Mouse (Mus musculus): ENCODE results near the gene Cnnm2. TPM values are rescaled to one million over a fixed set of nuclear protein-coding genes. Genes with fewer than 3 reads are reported as not detected.

The Cnnm2 gene
- polyA plus RNA-seq, 1 experiment from 2014 or later, result 3.0 TPM

DNA sequence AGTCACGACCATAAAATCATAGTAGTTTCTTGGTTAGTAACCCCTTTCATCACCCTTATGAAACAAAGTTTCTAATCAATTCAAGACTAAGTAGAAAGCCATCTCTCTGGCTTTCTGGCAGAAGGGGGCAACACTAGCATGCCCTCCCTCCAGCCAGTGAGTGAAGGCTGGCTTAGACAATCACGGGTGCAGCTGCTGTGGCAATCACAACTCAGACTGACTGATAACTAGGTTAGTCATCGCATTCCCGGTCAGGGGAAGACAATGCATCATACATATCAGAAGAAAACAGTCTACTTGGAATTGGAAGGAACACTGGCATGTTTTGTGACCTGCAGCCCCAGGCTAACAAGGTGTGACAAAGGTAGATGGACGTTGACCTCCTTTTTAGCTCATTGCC lies 138.5 kb downstream of the Cnnm2 start:
- no peaks in the 10 kb centered on the region for H3K4me1 ChIP-seq
- 87% methylated on average over 5 of the region's 5 CpGs for WGBS
- H3K36me3 ChIP-seq (ENCODE audit: poor library complexity, severe bottlenecking), result peaks cover 16% of the 10 kb centered on the region
- ATAC-seq, result no peak
- no peaks in the 10 kb centered on the region for H3K9me3 ChIP-seq (replicated peaks)
- H3K27me3 ChIP-seq, result no peaks in the 10 kb centered on the region
- no peak overlapping the region for H3K27ac ChIP-seq
- H3K4me3 ChIP-seq, result no peak overlapping the region
- H3K4me2 ChIP-seq, result no peak overlapping the region
- no peak overlapping the region for H3K9ac ChIP-seq

DNA sequence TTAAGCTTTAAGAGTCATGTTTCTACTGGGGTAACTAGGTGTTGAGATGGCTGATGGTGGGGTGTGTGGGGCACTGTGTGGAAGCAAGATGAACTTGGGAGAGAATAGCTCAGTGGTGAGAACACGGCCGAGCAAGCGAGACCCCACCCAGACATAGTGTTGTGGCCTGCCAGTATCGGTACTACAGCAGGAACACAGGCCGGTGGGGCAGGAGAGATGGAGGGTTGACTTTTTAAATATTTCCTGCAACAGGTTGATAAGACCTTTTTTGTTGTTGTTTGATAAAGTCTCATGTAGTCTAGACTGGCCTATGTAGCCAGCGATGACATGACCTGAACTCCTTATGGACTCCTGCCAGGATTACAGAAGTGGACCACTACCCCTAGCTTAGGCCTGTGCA lies 139.4 kb downstream of the Cnnm2 start:
- H3K4me3 ChIP-seq, result no peak overlapping the region
- no peak overlapping the region for H3K9ac ChIP-seq
- no peaks in the 10 kb centered on the region for H3K27me3 ChIP-seq
- peaks cover 16% of the 10 kb centered on the region for H3K36me3 ChIP-seq (ENCODE audit: poor library complexity, severe bottlenecking)
- no peak overlapping the region for H3K27ac ChIP-seq
- H3K4me2 ChIP-seq, result no peak overlapping the region
- ATAC-seq, result no peak
- 93% methylated on average over 6 of the region's 6 CpGs for WGBS
- H3K4me1 ChIP-seq, result no peaks in the 10 kb centered on the region
- no peaks in the 10 kb centered on the region for H3K9me3 ChIP-seq (replicated peaks)

DNA sequence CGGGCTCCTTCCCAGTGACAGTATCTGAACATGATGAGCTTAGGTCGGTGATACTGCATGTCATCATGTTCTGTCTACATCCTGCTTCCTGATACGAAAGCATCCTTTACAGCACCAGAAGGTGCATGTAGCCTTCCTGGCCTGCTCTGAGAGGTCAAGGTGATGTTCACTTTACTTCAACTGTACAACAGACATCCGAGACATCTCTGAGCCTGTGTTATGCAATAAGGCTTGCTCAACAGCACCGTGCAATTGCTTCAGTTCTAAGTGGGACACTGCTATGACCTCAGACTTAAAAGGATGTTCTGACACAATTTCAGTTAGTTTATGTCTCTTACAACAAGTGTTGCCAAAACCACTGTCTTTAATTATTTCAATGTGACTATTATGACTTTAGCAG lies 139.9 kb downstream of the Cnnm2 start:
- no peak for ATAC-seq
- H3K27me3 ChIP-seq, result no peaks in the 10 kb centered on the region
- peaks cover 16% of the 10 kb centered on the region for H3K36me3 ChIP-seq (ENCODE audit: poor library complexity, severe bottlenecking)
- no peak overlapping the region for H3K9ac ChIP-seq
- H3K4me3 ChIP-seq, result no peak overlapping the region
- no peak overlapping the region for H3K4me2 ChIP-seq
- 91% methylated on average over 5 of the region's 5 CpGs for WGBS
- no peaks in the 10 kb centered on the region for H3K4me1 ChIP-seq
- H3K27ac ChIP-seq, result no peak overlapping the region
- no peaks in the 10 kb centered on the region for H3K9me3 ChIP-seq (replicated peaks)

DNA sequence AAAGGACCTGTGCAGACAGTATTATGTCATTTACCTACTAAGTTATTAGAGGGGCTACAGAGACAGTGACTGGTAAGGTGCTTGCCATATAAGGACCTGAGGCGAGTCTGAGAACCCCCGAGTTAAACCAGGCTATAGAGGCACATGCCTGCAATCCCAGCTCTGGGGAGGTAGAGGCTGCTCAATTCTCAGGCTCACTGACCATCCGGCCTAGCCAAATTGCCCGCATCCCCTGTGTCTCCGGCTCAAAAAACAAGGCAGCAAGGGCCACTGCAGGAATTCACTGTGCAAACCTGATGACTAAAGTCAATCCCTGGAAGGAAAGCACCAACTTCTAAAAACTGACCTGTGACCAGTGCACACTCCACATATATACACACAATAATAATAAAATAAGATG lies 142.0 kb downstream of the Cnnm2 start:
- Histone ChIP-seq H3K4me1 (no peaks in the 10 kb centered on the region), H3K4me3 (no peak overlapping the region), H3K9ac (no peak overlapping the region), H3K9me3 (replicated peaks) (no peaks in the 10 kb centered on the region), H3K4me2 (no peak overlapping the region), H3K27me3 (no peaks in the 10 kb centered on the region), H3K27ac (no peak overlapping the region), H3K36me3 (ENCODE audit: poor library complexity, severe bottlenecking) (peaks cover 3% of the 10 kb centered on the region; the same call in 1 of the 2 replicates)
- ATAC-seq, result no peak
- WGBS, result 94% methylated on average over 5 of the region's 5 CpGs

DNA sequence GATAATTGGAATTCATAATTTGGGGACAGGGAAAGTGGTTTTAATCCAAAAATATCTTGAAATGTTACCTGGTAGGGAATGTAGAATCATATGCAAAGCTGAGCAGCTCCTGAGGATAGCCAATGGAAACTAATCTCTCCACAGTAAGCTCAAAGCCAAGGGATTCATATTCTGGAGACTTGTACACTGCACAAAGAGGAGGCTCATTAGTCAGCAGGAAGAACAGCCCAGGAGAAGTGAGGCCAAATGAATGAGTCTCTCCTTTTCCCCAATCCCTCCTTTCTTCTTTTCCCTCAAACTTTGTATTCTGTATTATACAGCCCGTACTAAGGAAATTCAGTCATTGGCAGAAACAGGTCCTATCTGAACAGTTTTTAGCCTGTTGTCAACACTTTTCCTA lies 143.5 kb downstream of the Cnnm2 start:
- Histone ChIP-seq H3K27ac (no peak overlapping the region), H3K9ac (no peak overlapping the region), H3K27me3 (no peaks in the 10 kb centered on the region), H3K4me1 (peaks cover 14% of the 10 kb centered on the region), H3K4me2 (no peak overlapping the region), H3K4me3 (no peak overlapping the region), H3K36me3 (ENCODE audit: poor library complexity, severe bottlenecking) (no peaks in the 10 kb centered on the region), H3K9me3 (replicated peaks) (no peaks in the 10 kb centered on the region)
- no peak for ATAC-seq
- 68% methylated on average over 1 of the region's 1 CpGs for WGBS

DNA sequence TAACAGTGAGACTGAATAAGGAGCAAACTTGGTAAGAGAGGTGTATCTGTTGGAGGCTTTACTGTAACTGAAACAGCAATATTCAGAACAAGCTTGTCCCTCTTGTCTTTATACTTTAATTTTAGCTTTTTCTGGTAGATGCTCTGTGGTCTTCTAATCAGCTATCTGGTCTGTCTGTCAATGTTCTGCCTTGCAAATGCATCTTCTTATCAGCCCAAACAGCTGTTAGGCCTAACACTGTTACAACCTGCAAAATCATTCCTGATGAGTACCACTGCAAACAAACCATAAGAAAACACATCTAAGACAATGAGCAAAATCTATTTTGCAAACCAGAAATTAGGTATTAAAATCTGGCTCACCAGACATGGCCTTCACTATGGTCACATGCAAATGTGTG lies 144.0 kb downstream of the Cnnm2 start:
- H3K9me3 ChIP-seq (replicated peaks), result no peaks in the 10 kb centered on the region
- no peak overlapping the region for H3K4me3 ChIP-seq
- no peak overlapping the region for H3K9ac ChIP-seq
- no peaks in the 10 kb centered on the region for H3K27me3 ChIP-seq
- H3K4me2 ChIP-seq, result no peak overlapping the region
- no peak overlapping the region for H3K27ac ChIP-seq
- H3K4me1 ChIP-seq, result peaks cover 14% of the 10 kb centered on the region
- no peak for ATAC-seq
- no peaks in the 10 kb centered on the region for H3K36me3 ChIP-seq (ENCODE audit: poor library complexity, severe bottlenecking)

DNA sequence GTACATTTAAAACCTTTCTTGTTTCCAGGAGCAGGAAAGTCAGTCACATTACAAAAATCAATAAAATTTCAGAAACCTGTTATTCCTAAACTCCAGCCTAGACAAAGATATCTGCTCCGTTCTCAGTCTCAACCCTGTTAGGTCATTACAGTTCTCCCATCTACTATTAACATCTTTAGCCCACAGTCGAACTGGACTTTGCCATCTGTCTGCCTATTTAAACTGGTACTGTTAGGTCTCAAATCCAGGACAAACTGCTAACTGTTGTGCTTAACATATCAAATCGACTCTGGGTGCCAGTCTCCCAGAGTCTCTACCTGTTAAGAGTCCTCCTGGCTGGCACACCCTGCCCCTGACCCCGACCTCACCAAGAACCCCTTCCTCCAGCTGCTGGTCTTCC lies 144.6 kb downstream of the Cnnm2 start:
- H3K9me3 ChIP-seq (replicated peaks), result no peaks in the 10 kb centered on the region
- H3K36me3 ChIP-seq (ENCODE audit: poor library complexity, severe bottlenecking), result no peaks in the 10 kb centered on the region
- H3K27me3 ChIP-seq, result no peaks in the 10 kb centered on the region
- no peak overlapping the region for H3K9ac ChIP-seq
- ATAC-seq, result no peak
- 86% methylated on average over 4 of the region's 4 CpGs for WGBS
- no peak overlapping the region for H3K27ac ChIP-seq
- no peak overlapping the region for H3K4me3 ChIP-seq
- H3K4me2 ChIP-seq, result no peak overlapping the region
- H3K4me1 ChIP-seq, result peaks cover 14% of the 10 kb centered on the region

DNA sequence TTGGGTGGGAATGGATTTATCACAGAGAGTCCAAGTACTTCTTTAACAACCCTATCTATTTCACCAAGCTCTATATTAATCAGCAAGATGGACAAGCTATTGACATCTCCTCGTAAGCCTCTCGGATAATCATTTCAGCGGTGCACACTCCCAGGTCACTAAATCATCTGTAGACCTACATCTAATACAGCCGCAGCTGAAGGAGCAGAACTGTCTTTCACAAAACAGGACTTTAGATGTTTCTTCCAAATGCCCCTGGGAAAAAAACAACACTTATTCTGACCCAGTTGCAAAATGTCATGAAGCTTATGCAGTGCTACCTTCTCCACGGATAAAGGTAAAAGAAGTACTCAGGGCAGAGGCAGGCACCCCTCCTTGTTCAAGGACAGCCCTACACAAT lies 146.8 kb downstream of the Cnnm2 start:
- H3K9ac ChIP-seq, result no peak overlapping the region
- no peak overlapping the region for H3K27ac ChIP-seq
- ATAC-seq, result no peak
- no peaks in the 10 kb centered on the region for H3K27me3 ChIP-seq
- H3K4me3 ChIP-seq, result no peak overlapping the region
- peaks cover 4% of the 10 kb centered on the region; the same call in 1 of the 2 replicates for H3K36me3 ChIP-seq (ENCODE audit: poor library complexity, severe bottlenecking)
- H3K4me1 ChIP-seq, result peaks cover 14% of the 10 kb centered on the region
- H3K9me3 ChIP-seq (replicated peaks), result no peaks in the 10 kb centered on the region
- WGBS, result 67% methylated on average over 5 of the region's 5 CpGs
- no peak overlapping the region for H3K4me2 ChIP-seq

DNA sequence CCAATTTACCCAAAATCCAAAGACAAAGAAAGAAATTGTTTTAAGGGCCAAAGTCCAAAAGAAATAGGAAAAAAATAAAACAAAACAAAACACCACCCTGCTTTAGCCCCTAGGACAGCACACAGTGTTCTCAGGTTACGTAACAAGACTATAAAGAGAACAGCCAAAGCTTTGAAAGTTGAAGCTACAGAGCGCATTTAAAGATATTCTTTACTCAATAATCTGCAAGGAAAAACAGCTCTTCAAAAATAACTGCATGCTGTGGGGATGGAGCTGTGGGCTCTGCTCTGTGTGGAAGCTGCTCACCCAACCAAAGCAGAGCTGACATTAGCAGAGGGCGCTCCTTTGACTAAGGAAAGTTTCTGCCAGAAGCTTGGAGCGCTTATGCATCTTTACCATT lies 147.6 kb downstream of the Cnnm2 start:
- 29% methylated on average over 4 of the region's 4 CpGs for WGBS
- Histone ChIP-seq H3K4me2 (no peak overlapping the region), H3K9ac (no peak overlapping the region), H3K4me1 (peaks cover 14% of the 10 kb centered on the region), H3K36me3 (ENCODE audit: poor library complexity, severe bottlenecking) (peaks cover 4% of the 10 kb centered on the region; the same call in 1 of the 2 replicates), H3K27ac (no peak overlapping the region), H3K9me3 (replicated peaks) (no peaks in the 10 kb centered on the region), H3K4me3 (no peak overlapping the region), H3K27me3 (no peaks in the 10 kb centered on the region)
- ATAC-seq, result no peak

DNA sequence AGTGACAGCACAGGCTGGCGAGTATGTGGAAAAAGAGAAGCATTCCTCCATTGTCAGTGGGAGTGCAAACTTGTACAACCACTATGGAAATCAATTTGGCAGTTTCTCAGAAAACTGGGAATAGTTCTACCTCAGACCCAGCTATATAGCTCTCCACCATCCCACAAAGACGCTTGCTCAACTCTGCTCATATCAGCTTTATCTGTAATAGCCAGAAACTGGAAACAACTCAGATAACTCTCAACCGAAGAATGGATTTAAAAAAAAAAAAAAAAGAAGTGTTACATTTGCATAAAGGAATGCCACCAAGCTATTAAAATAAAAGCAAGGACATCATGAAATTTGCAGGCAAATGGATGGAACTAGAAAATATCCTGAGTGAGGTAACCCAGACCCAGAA lies 150.1 kb downstream of the Cnnm2 start:
- no peaks in the 10 kb centered on the region for H3K27me3 ChIP-seq
- H3K9me3 ChIP-seq (replicated peaks), result no peaks in the 10 kb centered on the region
- no peak overlapping the region for H3K4me3 ChIP-seq
- ATAC-seq, result no peak
- no peak overlapping the region for H3K27ac ChIP-seq
- peaks cover 14% of the 10 kb centered on the region for H3K4me1 ChIP-seq
- no peak overlapping the region for H3K9ac ChIP-seq
- H3K36me3 ChIP-seq (ENCODE audit: poor library complexity, severe bottlenecking), result peaks cover 4% of the 10 kb centered on the region; the same call in 1 of the 2 replicates
- WGBS, result 92% methylated on average over 3 of the region's 3 CpGs
- H3K4me2 ChIP-seq, result no peak overlapping the region

DNA sequence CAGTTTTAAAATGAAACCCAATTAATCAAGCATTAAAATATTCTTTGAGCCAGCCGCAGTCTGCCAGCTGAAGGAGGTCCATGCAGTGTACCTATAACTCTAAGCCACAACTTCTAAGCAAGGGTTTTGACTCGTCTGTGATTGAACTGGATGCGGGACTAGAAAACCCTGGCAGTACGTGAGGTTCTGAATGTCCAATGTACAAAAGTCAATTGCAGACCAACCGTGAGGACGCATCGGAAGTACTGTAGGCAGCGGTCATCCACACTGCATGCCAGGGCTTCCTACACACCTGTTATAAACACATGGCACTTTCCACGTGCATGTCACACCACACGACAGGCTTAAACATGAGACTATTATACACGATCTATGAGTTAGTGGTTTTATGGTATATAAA lies 152.2 kb downstream of the Cnnm2 start:
- H3K36me3 ChIP-seq (ENCODE audit: poor library complexity, severe bottlenecking), result peaks cover 4% of the 10 kb centered on the region; the same call in 1 of the 2 replicates
- peaks cover 12% of the 10 kb centered on the region for H3K4me1 ChIP-seq
- H3K27ac ChIP-seq, result no peak overlapping the region
- no peak overlapping the region for H3K9ac ChIP-seq
- ATAC-seq, result no peak
- H3K4me2 ChIP-seq, result no peak overlapping the region
- no peaks in the 10 kb centered on the region for H3K27me3 ChIP-seq
- H3K9me3 ChIP-seq (replicated peaks), result no peaks in the 10 kb centered on the region
- 94% methylated on average over 11 of the region's 11 CpGs for WGBS
- no peak overlapping the region for H3K4me3 ChIP-seq

DNA sequence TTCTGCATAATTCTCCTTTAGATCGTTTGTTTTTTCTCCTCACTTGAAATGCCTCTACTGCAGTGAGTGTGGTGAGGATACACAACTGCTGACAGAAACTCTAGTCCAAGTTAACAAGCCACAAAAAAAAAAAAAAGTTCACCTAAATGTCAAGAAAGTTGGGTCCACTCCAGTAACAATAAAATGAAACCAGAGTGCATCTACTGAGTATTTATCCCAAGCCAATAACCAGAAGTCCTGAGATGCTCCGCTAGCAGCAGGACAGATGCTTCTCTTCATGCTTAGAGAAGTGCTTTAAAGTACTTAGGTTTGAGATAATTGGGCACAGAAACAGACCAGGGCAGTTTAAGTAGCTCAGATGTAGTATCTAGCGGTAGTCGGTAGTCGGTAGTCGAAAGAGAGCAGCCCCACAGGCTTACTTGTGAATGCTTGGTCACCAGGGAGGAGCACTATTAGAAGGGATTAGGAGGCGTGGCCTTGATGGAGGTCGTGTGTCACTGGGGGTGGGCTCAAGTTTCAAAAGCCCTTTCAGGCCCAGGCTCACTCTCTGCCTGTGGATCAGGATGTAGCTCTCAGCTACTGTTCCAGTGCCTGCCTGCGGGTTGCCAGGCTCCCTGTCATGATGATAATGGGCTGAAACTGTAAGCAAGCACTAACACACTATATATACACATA lies 154.1 kb downstream of the Cnnm2 start:
- Histone ChIP-seq H3K9ac (no peak overlapping the region), H3K4me2 (no peak overlapping the region), H3K27me3 (no peaks in the 10 kb centered on the region), H3K36me3 (ENCODE audit: poor library complexity, severe bottlenecking) (peaks cover 4% of the 10 kb centered on the region; the same call in 1 of the 2 replicates), H3K9me3 (replicated peaks) (no peaks in the 10 kb centered on the region), H3K27ac (no peak overlapping the region), H3K4me1 (no peaks in the 10 kb centered on the region), H3K4me3 (no peak overlapping the region)
- 47% methylated on average over 9 of the region's 9 CpGs for WGBS
- ATAC-seq, result no peak

DNA sequence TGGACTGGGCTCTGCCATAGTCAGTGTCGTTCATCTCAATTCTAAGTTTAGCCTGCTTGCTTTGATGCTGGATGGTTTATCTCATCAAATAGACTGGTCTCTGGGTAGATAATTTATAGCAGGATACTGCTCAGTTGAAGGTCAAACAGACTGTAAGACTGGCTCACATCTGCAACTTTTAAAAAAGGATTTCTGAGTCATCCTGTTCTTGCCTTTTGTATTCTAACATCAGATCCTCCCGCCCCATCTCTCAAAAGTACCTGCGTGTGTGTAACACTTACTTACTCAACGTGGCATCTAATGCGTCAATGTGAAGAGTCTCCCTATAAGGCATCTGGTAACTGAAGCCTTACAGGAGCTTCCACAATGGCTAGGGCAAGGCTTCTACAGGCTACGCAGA lies 159.2 kb downstream of the Cnnm2 start:
- 95% methylated on average over 6 of the region's 6 CpGs for WGBS
- H3K9ac ChIP-seq, result no peak overlapping the region
- no peak for ATAC-seq
- no peaks in the 10 kb centered on the region for H3K9me3 ChIP-seq (replicated peaks)
- no peak overlapping the region for H3K4me2 ChIP-seq
- no peak overlapping the region for H3K27ac ChIP-seq
- no peaks in the 10 kb centered on the region for H3K27me3 ChIP-seq
- no peaks in the 10 kb centered on the region for H3K36me3 ChIP-seq (ENCODE audit: poor library complexity, severe bottlenecking)
- H3K4me1 ChIP-seq, result no peaks in the 10 kb centered on the region
- no peak overlapping the region for H3K4me3 ChIP-seq
